Mouse (Mus musculus): ENCODE measurements around the gene Ctcfl.

DNA sequence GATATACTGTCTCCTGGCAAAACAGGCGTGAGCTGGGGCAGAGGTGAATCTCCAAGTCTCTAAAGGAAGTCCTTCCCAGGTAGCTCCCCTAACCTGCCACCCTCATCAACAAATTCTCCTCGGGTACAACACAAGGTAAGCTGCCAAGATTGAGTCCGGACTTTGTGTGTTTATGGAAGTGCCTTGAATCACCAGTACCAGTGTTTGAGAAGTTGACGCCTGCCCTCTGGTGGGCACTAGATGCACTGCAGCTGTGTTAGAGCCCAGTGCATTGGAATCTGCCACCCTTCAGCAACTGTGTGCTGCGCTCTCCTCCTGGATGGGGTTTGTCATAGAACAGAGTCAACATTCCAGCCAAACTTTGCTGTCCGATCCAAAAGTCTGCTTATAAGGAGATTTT lies 29.9 kb downstream of the Ctcfl start:
- TF ChIP-seq CTCF (IDR thresholded peaks at IDR 0.05; ENCODE audit: extremely low read depth, insufficient read depth, low read length), result peak; percentile 99
- no peak for TF ChIP-seq POLR2A (IDR thresholded peaks at IDR 0.05; ENCODE audit: extremely low read depth, insufficient read depth, low read length)

All from cortical plate, adult 2 months (tissue).